8 mouse cellular contexts compared by ENCODE assay signal in genomic region chr11:109649206-109649605, GRCm38 (mm10). TPM values are rescaled to one million over a fixed set of nuclear protein-coding genes. Genes with fewer than 3 reads are reported as not detected.
A peak's percentile ranks its signal among the peaks of the same experiment; 100 is the strongest.
DNase-seq lines count a peak whose midpoint lies in the region; ATAC-seq lines count a peak whose summit lies in the region.

TSS of gene Prkar1a (plus strand) at chr11:109649405.

- H3K4me3 ChIP-seq in megakaryocyte, embryonic 14.5 days (replicated peaks): peak within 1 kb of the TSS; percentile 98

- H3K36me3 ChIP-seq in megakaryocyte, embryonic 14.5 days (replicated peaks; ENCODE audit: low read length): peaks cover 20% of the 10 kb centered on the region

- no peaks in the 10 kb centered on the region for H3K9me3 ChIP-seq in megakaryocyte, embryonic 14.5 days

- DNase-seq in thymus, postnatal 0 days (ENCODE audit: low spot score): no peak
- no peak for DNase-seq in thymus, adult 18-20 months
- peak; percentile 31 to 52 for DNase-seq in heart, adult 18-20 months
- no peak for DNase-seq in large intestine, adult 2 months (ENCODE audit: low read depth, low spot score)
- DNase-seq in Muller cell, postnatal 12 days (ENCODE audit: inconsistent ontology term): no peak
- no peak for DNase-seq in right cerebral cortex, adult 2 months (ENCODE audit: low spot score in 2 of 2)

- WGBS in large intestine, adult 2 months: 18% methylated on average over 8 of the region's 8 CpGs

- H3K4me1 ChIP-seq in megakaryocyte, embryonic 14.5 days: peaks cover 43% of the 10 kb centered on the region

- H3K27me3 ChIP-seq in megakaryocyte, embryonic 14.5 days (replicated peaks): peaks cover 3% of the 10 kb centered on the region

- no peak for ATAC-seq in common myeloid progenitor, adult 5-6 weeks (replicated peaks; ENCODE audit: low read depth, poor library complexity, severe bottlenecking)

RNA-seq across cellular contexts. Expression of gene Prkar1a, which starts in this region (rescaled TPM):
- polyA plus RNA-seq in thymus, postnatal 0 days (2015; fragmentation: Nextera tagmentation; extraction: Ambion mirVana): 353 and 361 TPM in 2 replicates
- total RNA-seq in common myeloid progenitor, adult 5-6 weeks (2017): 93.1 and 123 TPM in 2 replicates
- 100 to 1,000 TPM; 371 to 461 TPM for total RNA-seq in heart, adult 18-20 months (2021)
- polyA plus RNA-seq in large intestine, adult 2 months (2012; rRNA removed): 43.8 and 53.0 TPM in 2 replicates
- polyA plus RNA-seq in megakaryocyte, embryonic 14.5 days (2012; ENCODE audit: insufficient read depth, low replicate concordance): 69.4 and 141 TPM in 2 replicates

Comparison
In these comparisons a context has a peak if more than half of its experiments do, and no peak if none do; other contexts are left out.
1. DNase-seq: peak in heart, adult 18-20 months (2 of 2); none in thymus, postnatal 0 days (single experiment), thymus, adult 18-20 months (0 of 2), large intestine, adult 2 months (single experiment), Muller cell, postnatal 12 days (single experiment) and right cerebral cortex, adult 2 months (0 of 2).